Mouse (Mus musculus) kidney, embryonic 16.5 days (tissue): Measurements from ENCODE around the gene Lsm6. TPM values are rescaled to one million over a fixed set of nuclear protein-coding genes. Genes with fewer than 3 reads are reported as not detected.

Source experiments
- ATAC-seq: fragments of 200-750 bp; cut with Nextera tagmentation; 2 replicates; pipeline ENCODE4 v1.8.0; 2017; ENCODE audit warnings: moderate TSS enrichment; ENCODE audit not compliant: low FRiP score, low TSS enrichment
- H3K27ac ChIP-seq: fragments of 300-500 bp; sonication (generic); 2 replicates; pipeline ENCODE4 v1.5.1; 2014; ENCODE audit warnings: low read length
- H3K27me3 ChIP-seq: fragments of 300-500 bp; sonication (generic); 2 replicates; pipeline ENCODE4 v1.6.1; 2014; ENCODE audit warnings: low read length, control low read depth, mixed read lengths; ENCODE audit not compliant: insufficient read depth
- H3K36me3 ChIP-seq: fragments of 300-500 bp; sonication (generic); 2 replicates; pipeline ENCODE4 v1.6.1; 2014; ENCODE audit warnings: low read length, control low read depth, mixed read lengths; ENCODE audit not compliant: insufficient read depth
- H3K4me1 ChIP-seq: fragments of 300-500 bp; sonication (generic); 2 replicates; pipeline ENCODE4 v1.6.1; 2014; ENCODE audit warnings: low read length, control low read depth, mixed read lengths; ENCODE audit not compliant: insufficient read depth
- H3K4me2 ChIP-seq: fragments of 300-500 bp; sonication (generic); replicated peaks from 2 replicates; pipeline ENCODE4 v1.6.1; 2014; ENCODE audit warnings: low read depth, low read length
- H3K4me3 ChIP-seq: fragments of 300-500 bp; sonication (generic); 2 replicates; pipeline ENCODE4 v1.5.1; 2014; ENCODE audit warnings: mild to moderate bottlenecking, low read length
- H3K9ac ChIP-seq: fragments of 300-500 bp; sonication (generic); replicated peaks from 2 replicates; pipeline ENCODE4 v1.6.1; 2014; ENCODE audit warnings: low read length
- H3K9me3 ChIP-seq: fragments of 300-500 bp; sonication (generic); 2 replicates; pipeline ENCODE4 v1.6.1; 2016; ENCODE audit warnings: low read length, control low read depth
- WGBS: fragments of 180-500 bp; shearing (Covaris S2); extraction: QIAGEN DNeasy Blood & Tissue Kit; methylation state at CpG from one replicate; pipeline ENCODE4 v1.1.7; 2014; 5-methylcytosine and 5-hydroxymethylcytosine counted together
- polyA plus RNA-seq: library from polyadenylated mRNA; unstranded; fragments of >200 nt; fragmentation: Nextera tagmentation; extraction: Ambion mirVana; gene quantifications from 2 replicates; pipeline ENCODE4 v1.2.1, GENCODE M21; 2015

Gene Lsm6
- polyA plus RNA-seq, 1 experiment from 2014 or later = 200 TPM

GRCm38 (mm10) chr8:78808888-78809287 lies 12.1 kb downstream of the Lsm6 start:
- peaks cover 68% of the 10 kb centered on the region for H3K36me3 ChIP-seq
- H3K4me2 ChIP-seq = no peak overlapping the region
- WGBS = 89% methylated on average over 2 of the region's 2 CpGs
- H3K9ac ChIP-seq = no peak overlapping the region
- no peak overlapping the region for H3K27ac ChIP-seq
- H3K4me3 ChIP-seq = no peak overlapping the region
- H3K27me3 ChIP-seq = no peaks in the 10 kb centered on the region
- H3K4me1 ChIP-seq = peaks cover 6% of the 10 kb centered on the region; the same call in 1 of the 2 replicates
- H3K9me3 ChIP-seq = no peaks in the 10 kb centered on the region
- no peak for ATAC-seq

- Histone ChIP-seq H3K4me1 (peaks cover 4% of the 10 kb centered on the region; the same call in 1 of the 2 replicates), H3K9ac (no peak overlapping the region), H3K36me3 (peaks cover 71% of the 10 kb centered on the region), H3K27me3 (no peaks in the 10 kb centered on the region), H3K27ac (no peak overlapping the region), H3K4me3 (no peak overlapping the region), H3K4me2 (no peak overlapping the region), H3K9me3 (no peaks in the 10 kb centered on the region)
- no peak for ATAC-seq
- 95% methylated on average over 5 of the region's 5 CpGs for WGBS
Observed at GRCm38 (mm10) chr8:78808439-78808838, 12.5 kb downstream of the Lsm6 start.

GRCm38 (mm10) chr8:78807283-78807682 lies 13.7 kb downstream of the Lsm6 start:
- no peaks in the 10 kb centered on the region for H3K4me1 ChIP-seq
- no peak overlapping the region for H3K27ac ChIP-seq
- H3K4me2 ChIP-seq = no peak overlapping the region
- H3K36me3 ChIP-seq = peaks cover 68% of the 10 kb centered on the region
- no peak overlapping the region for H3K9ac ChIP-seq
- no peaks in the 10 kb centered on the region for H3K27me3 ChIP-seq
- 83% methylated on average over 9 of the region's 9 CpGs for WGBS
- H3K4me3 ChIP-seq = no peak overlapping the region
- no peak for ATAC-seq
- H3K9me3 ChIP-seq = no peaks in the 10 kb centered on the region

GRCm38 (mm10) chr8:78806006-78806405 lies 14.9 kb downstream of the Lsm6 start:
- ATAC-seq = no peak
- peaks cover 58% of the 10 kb centered on the region for H3K36me3 ChIP-seq

GRCm38 (mm10) chr8:78801201-78801600 lies 19.7 kb downstream of the Lsm6 start:
- H3K27ac ChIP-seq = no peak overlapping the region
- no peaks in the 10 kb centered on the region for H3K9me3 ChIP-seq
- H3K27me3 ChIP-seq = no peaks in the 10 kb centered on the region
- WGBS = 92% methylated on average over 6 of the region's 6 CpGs
- no peak overlapping the region for H3K9ac ChIP-seq
- H3K36me3 ChIP-seq = peaks cover 19% of the 10 kb centered on the region; the same call in 1 of the 2 replicates
- H3K4me2 ChIP-seq = no peak overlapping the region
- H3K4me3 ChIP-seq = no peak overlapping the region
- ATAC-seq = no peak
- no peaks in the 10 kb centered on the region for H3K4me1 ChIP-seq

More at GRCm38 (mm10) chr8:78806006-78806405, 14.9 kb downstream of the Lsm6 start:
- Histone ChIP-seq H3K27me3 (no peaks in the 10 kb centered on the region), H3K4me1 (no peaks in the 10 kb centered on the region), H3K4me3 (no peak overlapping the region), H3K4me2 (no peak overlapping the region), H3K27ac (no peak overlapping the region), H3K9me3 (no peaks in the 10 kb centered on the region), H3K9ac (no peak overlapping the region)
- WGBS = 92% methylated on average over 5 of the region's 5 CpGs

GRCm38 (mm10) chr8:78798671-78799070 lies 22.3 kb downstream of the Lsm6 start:
- Histone ChIP-seq H3K4me1 (no peaks in the 10 kb centered on the region), H3K36me3 (peaks cover 4% of the 10 kb centered on the region; the same call in 1 of the 2 replicates), H3K27ac (no peak overlapping the region), H3K27me3 (no peaks in the 10 kb centered on the region), H3K4me3 (no peak overlapping the region), H3K4me2 (no peak overlapping the region), H3K9me3 (no peaks in the 10 kb centered on the region), H3K9ac (no peak overlapping the region)
- 77% methylated on average over 3 of the region's 3 CpGs for WGBS
- no peak; the same call in 1 of the 2 replicates for ATAC-seq

GRCm38 (mm10) chr8:78797985-78798384 lies 23.0 kb downstream of the Lsm6 start:
- no peaks in the 10 kb centered on the region for H3K4me1 ChIP-seq
- H3K4me2 ChIP-seq = no peak overlapping the region
- no peak overlapping the region for H3K4me3 ChIP-seq
- H3K27ac ChIP-seq = no peak overlapping the region
- WGBS = 86% methylated on average over 7 of the region's 7 CpGs
- no peaks in the 10 kb centered on the region for H3K27me3 ChIP-seq
- no peak for ATAC-seq
- H3K9me3 ChIP-seq = no peaks in the 10 kb centered on the region
- H3K36me3 ChIP-seq = no peaks in the 10 kb centered on the region
- no peak overlapping the region for H3K9ac ChIP-seq

- WGBS = 35% methylated on average over 4 of the region's 4 CpGs
- Histone ChIP-seq H3K4me2 (no peak overlapping the region), H3K4me1 (no peaks in the 10 kb centered on the region), H3K9ac (no peak overlapping the region), H3K4me3 (no peak overlapping the region), H3K36me3 (no peaks in the 10 kb centered on the region), H3K9me3 (no peaks in the 10 kb centered on the region), H3K27me3 (no peaks in the 10 kb centered on the region), H3K27ac (no peak overlapping the region)
- no peak for ATAC-seq
Observed at GRCm38 (mm10) chr8:78793231-78793630, 27.7 kb downstream of the Lsm6 start.

- Histone ChIP-seq H3K9ac (no peak overlapping the region), H3K4me3 (no peak overlapping the region), H3K27ac (no peak overlapping the region), H3K9me3 (no peaks in the 10 kb centered on the region), H3K4me1 (no peaks in the 10 kb centered on the region), H3K36me3 (no peaks in the 10 kb centered on the region), H3K4me2 (no peak overlapping the region), H3K27me3 (no peaks in the 10 kb centered on the region)
- ATAC-seq = no peak
- 91% methylated on average over 9 of the region's 9 CpGs for WGBS
Observed at GRCm38 (mm10) chr8:78776816-78777215, 44.1 kb downstream of the Lsm6 start.

GRCm38 (mm10) chr8:78771256-78771655 lies 49.7 kb downstream of the Lsm6 start:
- no peaks in the 10 kb centered on the region for H3K4me1 ChIP-seq
- H3K27me3 ChIP-seq = no peaks in the 10 kb centered on the region
- 68% methylated on average over 7 of the region's 7 CpGs for WGBS
- 0 out of 2 replicates have a peak overlapping the region, but pooled peaks have one; percentile 29 for H3K9ac ChIP-seq
- H3K4me2 ChIP-seq = no peak overlapping the region
- no peak overlapping the region for H3K4me3 ChIP-seq
- H3K36me3 ChIP-seq = no peaks in the 10 kb centered on the region
- H3K27ac ChIP-seq = no peak overlapping the region
- H3K9me3 ChIP-seq = no peaks in the 10 kb centered on the region
- no peak for ATAC-seq
